Mouse (Mus musculus) embryonic facial prominence, embryonic 14.5 days (tissue): ENCODE results near the gene Pitpna. TPM values are rescaled to one million over a fixed set of nuclear protein-coding genes. Genes with fewer than 3 reads are reported as not detected.
A peak's percentile ranks its signal among the peaks of the same experiment; 100 is the strongest.
"Not testable (repeated sequence)": the region's sequence is repeated elsewhere in the genome, so short reads cannot be mapped to it uniquely, and the experiment has no call there.

ENCODE experiments used
- ATAC-seq: fragments of 200-750 bp; cut with Nextera tagmentation; 2 replicates; pipeline ENCODE4 v1.8.0; 2017; ENCODE audit warnings: low read depth, moderate number of reproducible peaks, moderate TSS enrichment
- DNase-seq: peaks from one replicate; pipeline ENCODE4 v3.0.0-alpha.2; 2015; ENCODE audit warnings: low spot score
- H3K27ac ChIP-seq: fragments of 300-500 bp; sonication (generic); replicated peaks from 2 replicates; pipeline ENCODE4 v1.5.1; 2014; ENCODE audit warnings: low read depth, mild to moderate bottlenecking, low read length, moderate library complexity
- H3K27me3 ChIP-seq: fragments of 300-500 bp; sonication (generic); replicated peaks from 2 replicates; pipeline ENCODE4 v1.6.1; 2014; ENCODE audit warnings: low read length; ENCODE audit not compliant: control insufficient read depth, insufficient read depth
- H3K36me3 ChIP-seq: fragments of 300-500 bp; sonication (generic); 2 replicates; pipeline ENCODE4 v1.6.1; 2014; ENCODE audit warnings: low read length, mixed read lengths; ENCODE audit not compliant: control insufficient read depth, insufficient read depth
- H3K4me1 ChIP-seq: fragments of 300-500 bp; sonication (generic); 2 replicates; pipeline ENCODE4 v1.6.1; 2014; ENCODE audit warnings: antibody characterized with exemption, low read length; ENCODE audit not compliant: control insufficient read depth, insufficient read depth
- H3K4me2 ChIP-seq: fragments of 300-500 bp; sonication (generic); 2 replicates; pipeline ENCODE4 v1.6.1; 2014; ENCODE audit warnings: low read depth, mild to moderate bottlenecking, low read length, moderate library complexity, mixed read lengths
- H3K4me3 ChIP-seq: fragments of 300-500 bp; sonication (generic); 2 replicates; pipeline ENCODE4 v1.5.1; 2014; ENCODE audit warnings: low read depth, mild to moderate bottlenecking, low read length
- H3K9ac ChIP-seq: fragments of 300-500 bp; sonication (generic); 2 replicates; pipeline ENCODE4 v1.6.1; 2014; ENCODE audit warnings: low read depth, mild to moderate bottlenecking, low read length, moderate library complexity, mixed read lengths
- H3K9me3 ChIP-seq: fragments of 300-500 bp; sonication (generic); 2 replicates; pipeline ENCODE4 v1.6.1; 2016; ENCODE audit warnings: low read length; ENCODE audit not compliant: control insufficient read depth
- WGBS: fragments of 180-500 bp; shearing (Covaris S2); extraction: QIAGEN DNeasy Blood & Tissue Kit; methylation state at CpG from one replicate; pipeline ENCODE4 v1.1.7; 2014; 5-methylcytosine and 5-hydroxymethylcytosine counted together
- polyA plus RNA-seq: library from polyadenylated mRNA; unstranded; fragments of >200 nt; fragmentation: Nextera tagmentation; extraction: Ambion mirVana; gene quantifications from 2 replicates; pipeline ENCODE4 v1.2.1, GENCODE M21; 2014

Gene Pitpna
- polyA plus RNA-seq, 1 experiment from 2014 or later = 86.3 TPM

GRCm38 (mm10) chr11:75550200-75550946, 37.5 kb upstream of the Pitpna start:
- WGBS = 53% methylated on average over 12 of the region's 12 CpGs
- Histone ChIP-seq H3K4me2 (no peak overlapping the region), H3K9ac (no peak overlapping the region), H3K4me3 (no peak overlapping the region), H3K27me3 (no peaks in the 10 kb centered on the region), H3K9me3 (no peaks in the 10 kb centered on the region), H3K27ac (peak overlapping the region; percentile 58; the same call in 1 of the 2 replicates), H3K4me1 (peaks cover 20% of the 10 kb centered on the region), H3K36me3 (no peaks in the 10 kb centered on the region)
- ATAC-seq (peak; percentile 5; the same call in 1 of the 2 replicates), DNase-seq (no peak)

DNA sequence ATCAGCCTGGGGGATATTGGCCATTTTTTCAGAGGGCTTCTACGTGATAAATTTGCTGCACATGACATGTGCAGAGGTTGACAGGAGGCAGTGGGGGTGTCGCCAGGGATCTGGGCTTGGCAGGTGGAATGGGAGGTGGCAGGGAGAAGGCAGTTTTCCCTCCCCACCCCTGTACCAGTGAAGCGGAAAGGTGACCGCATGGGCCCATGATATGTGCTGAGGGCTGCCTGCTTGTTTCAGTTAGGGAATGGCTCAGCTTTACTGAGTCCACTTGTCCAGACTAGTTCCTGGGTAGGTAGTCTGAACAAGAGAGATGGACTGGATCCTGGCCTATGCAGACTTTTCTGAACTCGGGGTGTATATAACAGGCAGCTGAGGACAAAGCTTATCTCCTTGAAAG, 36.6 kb upstream of the Pitpna start:
- Histone ChIP-seq H3K27ac (peak overlapping the region; percentile 58; the same call in 1 of the 2 replicates), H3K9me3 (no peaks in the 10 kb centered on the region), H3K9ac (no peak overlapping the region), H3K4me1 (peaks cover 20% of the 10 kb centered on the region), H3K36me3 (no peaks in the 10 kb centered on the region), H3K27me3 (no peaks in the 10 kb centered on the region), H3K4me2 (no peak overlapping the region), H3K4me3 (no peak overlapping the region)
- DNase-seq = no peak
- 80% methylated on average over 5 of the region's 5 CpGs for WGBS
- no peak for ATAC-seq

- Histone ChIP-seq H3K36me3 (no peaks in the 10 kb centered on the region), H3K27ac (peak overlapping the region; percentile 45), H3K4me1 (peaks cover 20% of the 10 kb centered on the region), H3K9ac (peak overlapping the region; percentile 25; the same call in 1 of the 2 replicates), H3K27me3 (no peaks in the 10 kb centered on the region), H3K9me3 (no peaks in the 10 kb centered on the region), H3K4me2 (no peak overlapping the region), H3K4me3 (no peak overlapping the region)
- ATAC-seq (peak; percentile 70), DNase-seq (peak; percentile 72)
- WGBS = 20% methylated on average over 4 of the region's 9 CpGs
These were observed 35.9 kb upstream of the Pitpna start for GRCm38 (mm10) chr11:75551961-75552441.

GRCm38 (mm10) chr11:75552906-75553482, 34.9 kb upstream of the Pitpna start:
- 30% methylated on average over 7 of the region's 7 CpGs for WGBS
- H3K9ac ChIP-seq = no peak overlapping the region
- no peak for ATAC-seq

DNA sequence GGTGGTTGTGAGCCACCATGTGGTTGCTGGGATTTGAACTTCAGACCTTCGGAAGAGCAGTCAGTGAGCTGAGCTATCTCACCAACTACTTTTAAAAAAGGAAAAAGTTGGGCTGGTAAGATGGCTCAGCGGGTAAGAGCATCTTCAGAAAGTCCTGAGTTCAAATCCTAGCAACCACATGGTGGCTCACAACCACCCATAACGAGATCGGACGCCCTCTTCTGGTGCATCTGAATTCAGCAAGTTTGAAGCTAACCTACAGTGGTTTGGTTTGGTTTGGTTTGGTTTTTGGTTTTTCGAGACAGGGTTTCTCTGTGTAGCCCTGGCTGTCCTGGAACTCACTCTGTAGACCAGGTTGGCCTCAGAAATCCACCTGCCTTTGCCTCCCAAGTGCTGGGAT, 31.9 kb upstream of the Pitpna start:
- not testable (repeated sequence) for DNase-seq, ATAC-seq, H3K27me3 ChIP-seq, H3K27ac ChIP-seq, H3K36me3 ChIP-seq, H3K4me2 ChIP-seq, H3K9me3 ChIP-seq, H3K9ac ChIP-seq, H3K4me3 ChIP-seq
- WGBS = 88% methylated on average over 6 of the region's 6 CpGs
- H3K4me1 ChIP-seq = peaks cover 15% of the 10 kb centered on the region

More at GRCm38 (mm10) chr11:75552906-75553482, 34.9 kb upstream of the Pitpna start:
- peak; percentile 64 for DNase-seq
- Histone ChIP-seq H3K9me3 (no peaks in the 10 kb centered on the region), H3K36me3 (no peaks in the 10 kb centered on the region), H3K4me1 (peaks cover 20% of the 10 kb centered on the region), H3K27me3 (no peaks in the 10 kb centered on the region), H3K4me2 (no peak overlapping the region), H3K4me3 (no peak overlapping the region), H3K27ac (peak overlapping the region; percentile 45)

GRCm38 (mm10) chr11:75557142-75557541, 30.8 kb upstream of the Pitpna start:
- peaks cover 8% of the 10 kb centered on the region for H3K4me1 ChIP-seq
- H3K9me3 ChIP-seq = no peaks in the 10 kb centered on the region
- H3K27me3 ChIP-seq = no peaks in the 10 kb centered on the region
- no peak overlapping the region for H3K4me3 ChIP-seq
- no peak overlapping the region for H3K27ac ChIP-seq
- no peak overlapping the region for H3K9ac ChIP-seq
- 53% methylated on average over 6 of the region's 6 CpGs for WGBS
- H3K36me3 ChIP-seq = no peaks in the 10 kb centered on the region
- no peak overlapping the region for H3K4me2 ChIP-seq
- ATAC-seq (no peak), DNase-seq (no peak)

- no peaks in the 10 kb centered on the region for H3K36me3 ChIP-seq
- H3K9me3 ChIP-seq = no peaks in the 10 kb centered on the region
- H3K27ac ChIP-seq = no peak overlapping the region
- no peak overlapping the region for H3K4me2 ChIP-seq
- H3K9ac ChIP-seq = no peak overlapping the region
- WGBS = 88% methylated on average over 1 of the region's 1 CpGs
- no peak for ATAC-seq
- H3K4me3 ChIP-seq = no peak overlapping the region
- no peaks in the 10 kb centered on the region for H3K27me3 ChIP-seq
- no peaks in the 10 kb centered on the region for H3K4me1 ChIP-seq
- no peak for DNase-seq
These were observed 29.8 kb upstream of the Pitpna start for GRCm38 (mm10) chr11:75558101-75558500.

DNA sequence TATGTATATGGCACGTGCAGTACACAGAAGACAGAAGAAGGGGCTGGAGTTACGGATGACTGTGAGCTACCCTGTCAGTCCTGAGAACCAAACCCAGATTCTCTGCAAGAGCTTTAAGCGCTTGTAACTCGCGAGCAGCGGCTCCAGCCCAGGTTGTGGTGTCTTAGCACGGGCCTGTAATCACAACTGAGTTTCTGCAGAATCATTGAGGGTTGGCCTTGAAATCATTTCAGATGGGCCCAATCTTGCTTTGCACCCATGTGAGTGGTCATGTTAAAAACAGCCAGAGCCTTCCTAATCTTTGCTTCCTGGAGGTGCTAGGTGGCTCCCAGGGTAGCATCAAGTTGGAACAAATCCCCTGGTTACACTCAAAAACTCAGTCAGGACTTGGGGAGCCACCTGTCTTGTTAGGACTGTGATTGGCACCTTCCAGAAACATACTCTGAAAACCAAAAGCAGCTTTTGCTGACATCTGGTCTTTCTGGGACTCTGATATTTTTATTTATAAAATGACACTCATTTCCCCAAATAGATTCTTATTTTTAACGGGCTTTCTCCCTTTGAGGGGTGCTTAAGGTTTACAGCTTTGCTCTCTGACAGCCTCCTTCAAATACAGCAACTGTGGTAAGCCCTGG, 27.9 kb upstream of the Pitpna start:
- no peaks in the 10 kb centered on the region for H3K27me3 ChIP-seq
- 88% methylated on average over 8 of the region's 8 CpGs for WGBS
- H3K9me3 ChIP-seq = no peaks in the 10 kb centered on the region

More for the DNA sequence above, 27.9 kb upstream of the Pitpna start:
- no peaks in the 10 kb centered on the region for H3K36me3 ChIP-seq
- no peak overlapping the region for H3K4me2 ChIP-seq
- DNase-seq (no peak), ATAC-seq (no peak)
- no peak overlapping the region for H3K27ac ChIP-seq
- no peak overlapping the region for H3K4me3 ChIP-seq
- H3K9ac ChIP-seq = no peak overlapping the region
- H3K4me1 ChIP-seq = no peaks in the 10 kb centered on the region
